Mouse (Mus musculus): ENCODE measurements at regions not wholly inside any gene's neighbourhood (a gene's known extent, or its start where the extent isn't known, plus 50 kb on each side); places are given as distances from the start of the nearest gene placed in this dataset.

DNA sequence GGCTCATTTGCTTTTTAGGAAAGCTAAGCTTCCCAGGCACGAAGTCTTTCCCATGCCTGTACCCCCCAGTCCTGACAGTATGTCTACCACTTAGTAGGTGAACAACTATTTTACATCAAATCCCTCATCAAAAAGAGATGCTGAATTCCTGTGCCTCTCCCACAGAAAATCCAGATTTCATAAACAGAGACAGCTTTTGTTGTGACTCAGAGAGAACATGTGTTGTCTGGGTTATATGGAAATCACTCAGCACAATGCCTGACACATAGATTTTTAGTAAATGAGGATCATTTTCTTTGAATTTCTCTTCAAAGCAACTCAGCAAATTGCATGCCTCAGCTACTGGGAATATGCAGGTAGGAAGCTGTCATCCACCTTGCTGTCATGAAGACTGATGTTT is 193.5 kb downstream of the Usp46 start:
- DNase-seq (ENCODE audit: low spot score in 2 of 2), result no peak

DNA sequence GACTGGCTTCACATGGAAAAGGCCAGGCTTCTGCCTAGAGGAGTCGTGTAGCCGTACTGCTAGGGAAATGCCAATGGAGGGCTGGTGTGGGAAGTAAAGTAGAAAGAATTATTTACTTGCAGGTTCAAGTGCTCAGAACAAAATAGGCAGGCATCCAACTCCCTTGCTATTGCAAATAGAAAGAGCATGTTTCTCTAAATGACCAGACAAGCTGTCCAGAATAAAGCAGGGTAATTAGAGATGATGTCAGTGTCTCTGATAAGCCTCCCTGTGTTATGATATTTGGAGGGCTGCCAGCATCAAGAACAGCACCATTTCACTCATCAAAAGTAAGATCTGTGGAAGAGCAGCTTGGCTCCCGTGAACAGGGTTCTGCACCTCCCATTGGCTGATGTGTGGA is 192.4 kb downstream of the Usp46 start:
- DNase-seq (ENCODE audit: low spot score in 2 of 2), result no peak

DNA sequence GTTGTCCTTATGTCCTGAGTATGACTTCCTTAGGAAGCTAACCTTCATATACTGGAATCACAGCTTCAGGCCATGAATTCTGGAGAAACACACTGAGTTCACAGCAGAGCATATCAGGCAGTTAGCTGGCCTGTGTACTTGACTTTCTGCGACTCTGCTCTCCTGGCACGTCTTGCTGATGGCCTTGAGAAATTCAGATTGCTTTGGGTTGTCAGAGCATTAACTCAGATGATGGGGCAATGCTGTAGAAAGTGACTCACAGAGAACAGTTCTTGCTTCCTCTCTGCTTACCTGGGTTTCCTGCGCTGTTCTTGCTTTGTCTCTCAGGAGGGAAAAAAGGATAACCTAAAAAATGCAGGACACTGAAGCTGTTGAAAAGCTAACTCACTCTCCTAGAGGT is 187.3 kb downstream of the Usp46 start:
- DNase-seq (ENCODE audit: low spot score in 2 of 2), result no peak

DNA sequence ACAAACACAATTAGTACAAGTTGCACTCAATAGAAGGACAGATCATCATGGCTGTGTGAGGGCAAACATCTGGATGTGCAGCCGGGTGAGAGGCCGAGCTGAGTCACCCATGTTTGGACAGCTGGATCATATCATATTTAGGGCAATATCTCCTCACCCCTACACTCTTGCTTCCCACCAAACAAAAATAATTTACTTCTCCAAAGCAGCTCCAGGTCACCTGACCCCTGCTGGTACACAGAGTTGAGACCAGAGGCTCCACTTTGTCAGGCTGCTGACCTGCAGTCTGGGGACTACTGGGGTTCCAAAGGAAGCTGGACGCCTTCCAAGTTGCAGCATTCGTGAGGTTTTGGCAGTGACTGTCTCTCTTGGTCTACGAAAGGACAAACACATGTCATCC is 186.3 kb downstream of the Usp46 start:
- no peak for DNase-seq (ENCODE audit: low spot score in 2 of 2)

DNA sequence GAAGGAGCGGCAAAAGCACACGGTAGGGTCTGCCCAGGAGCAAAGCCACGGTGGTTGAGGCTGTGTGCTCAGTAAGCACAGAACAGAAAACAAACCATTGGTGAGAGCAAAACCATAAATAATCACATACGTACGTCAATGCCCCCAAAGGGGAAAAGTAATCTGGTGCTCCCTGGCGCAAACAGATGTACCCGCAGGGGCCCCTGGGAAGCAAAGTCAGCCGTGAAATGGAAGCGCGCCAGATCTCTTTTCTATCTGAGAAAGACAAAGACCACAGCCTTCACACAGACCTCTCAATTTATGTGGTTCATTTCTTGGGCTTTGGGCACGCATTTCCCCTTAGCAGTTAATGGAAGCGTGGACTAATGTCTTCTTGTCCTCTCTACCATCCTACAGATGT is 183.2 kb downstream of the Usp46 start:
- no peak for DNase-seq (ENCODE audit: low spot score in 2 of 2)

DNA sequence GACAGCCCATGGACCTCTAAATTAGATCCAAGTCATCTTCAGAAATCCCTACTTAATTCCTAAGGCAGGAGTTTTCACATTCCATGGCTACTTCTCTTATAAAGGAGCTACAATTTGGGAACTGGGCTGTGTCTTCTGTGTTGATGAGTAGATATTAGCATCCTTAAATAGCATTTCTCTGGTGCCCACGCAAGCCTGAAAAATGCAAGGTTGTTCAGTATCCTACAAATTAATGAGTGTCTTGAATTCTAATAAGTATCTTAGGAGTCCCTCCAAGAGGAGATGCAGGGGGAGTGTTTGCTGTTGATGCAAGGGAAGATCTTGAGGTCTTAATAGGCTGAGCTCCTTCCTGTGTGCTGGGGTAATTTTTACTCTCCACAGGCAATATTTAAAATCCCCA is 182.5 kb downstream of the Usp46 start:
- DNase-seq (ENCODE audit: low spot score in 2 of 2), result no peak

DNA sequence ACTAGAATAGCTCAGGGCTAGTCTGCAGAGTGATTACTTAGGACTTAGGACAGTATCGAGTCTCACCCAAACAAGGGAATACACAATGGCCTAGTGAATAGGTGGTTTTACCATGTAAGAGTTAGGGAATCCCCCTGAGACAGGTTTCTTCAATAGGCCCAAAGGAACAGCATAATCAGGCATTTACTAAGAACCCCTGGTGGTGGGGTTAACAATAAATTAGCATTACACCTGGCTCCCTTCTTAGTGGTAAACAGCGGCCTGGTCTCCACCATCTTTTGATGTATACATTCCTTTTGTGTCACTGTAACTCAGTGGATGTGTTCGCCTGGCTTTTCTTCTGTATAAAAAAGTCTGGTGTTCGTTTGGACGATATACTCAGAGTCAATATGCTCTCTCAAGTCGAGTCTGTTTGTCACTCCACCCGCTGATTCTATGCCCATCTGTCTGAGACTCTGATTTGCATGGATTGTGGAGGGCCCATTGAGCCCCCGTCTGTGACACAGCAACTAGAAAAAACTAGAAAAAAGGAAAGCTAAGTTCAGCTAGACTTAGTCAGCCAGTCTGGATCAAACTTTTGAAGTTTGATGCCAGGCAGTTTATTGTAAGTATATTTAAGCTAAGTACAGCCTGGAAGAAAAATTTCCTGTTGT is 180.8 kb downstream of the Usp46 start:
- no peak for DNase-seq (ENCODE audit: low spot score in 2 of 2)

DNA sequence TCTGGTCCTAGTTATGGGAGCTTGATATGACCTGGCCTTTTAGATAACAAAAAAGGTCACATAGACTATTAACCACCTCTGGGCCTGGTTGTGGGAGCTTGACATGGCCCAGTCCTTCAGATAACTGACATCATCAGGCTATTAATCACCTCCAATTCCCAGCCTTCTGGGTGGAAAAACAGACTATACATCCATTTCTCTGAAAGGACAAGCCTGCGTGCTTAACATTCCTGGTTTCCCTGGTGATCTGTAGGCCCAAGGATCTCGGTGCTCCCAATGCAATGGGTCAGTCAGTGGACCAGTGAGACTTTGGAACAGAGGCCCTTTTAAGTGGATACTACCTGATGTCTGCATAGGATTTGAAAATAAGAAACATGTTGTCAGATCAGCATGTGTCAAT is 179.8 kb downstream of the Usp46 start:
- no peak for DNase-seq (ENCODE audit: low spot score in 2 of 2)

DNA sequence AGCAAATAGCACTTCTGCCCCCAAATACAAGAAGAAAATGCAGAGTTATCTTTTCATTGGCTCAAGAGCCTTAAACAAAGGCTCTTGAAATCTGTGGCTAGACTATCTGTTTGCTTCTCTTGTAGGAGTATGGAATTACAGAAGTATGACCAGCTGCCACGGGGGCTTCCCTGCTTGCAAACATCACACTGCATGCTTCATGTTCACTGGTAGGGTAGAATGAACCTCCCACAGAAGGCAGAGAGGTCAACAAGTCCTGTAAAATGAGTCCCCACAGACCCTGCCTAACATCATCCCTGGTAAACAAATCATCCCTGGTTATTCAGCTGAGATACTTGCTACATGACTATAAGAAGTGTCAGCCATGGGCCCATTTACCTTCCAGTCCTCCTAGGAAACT is 178.9 kb downstream of the Usp46 start:
- DNase-seq (ENCODE audit: low spot score in 2 of 2), result no peak

DNA sequence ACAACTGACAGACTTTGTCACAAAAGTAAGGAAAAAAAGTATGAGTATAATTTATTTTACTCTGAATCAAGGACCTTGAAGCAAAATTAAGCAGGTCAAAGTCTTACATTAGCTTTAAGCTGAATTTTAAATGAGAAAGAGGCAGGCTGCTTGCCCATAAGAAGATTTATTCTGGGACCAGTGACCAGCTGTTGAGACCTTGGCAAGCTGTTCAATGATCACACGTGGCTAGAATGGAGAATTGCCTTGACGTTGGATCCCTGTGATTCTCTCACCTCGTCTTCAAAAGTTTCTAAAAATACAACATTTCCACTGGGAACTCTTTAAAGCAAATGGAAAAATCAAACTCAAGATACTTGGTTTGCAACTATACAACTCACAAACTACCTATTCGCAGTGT is 177.3 kb downstream of the Usp46 start:
- DNase-seq (ENCODE audit: low spot score in 2 of 2), result no peak

DNA sequence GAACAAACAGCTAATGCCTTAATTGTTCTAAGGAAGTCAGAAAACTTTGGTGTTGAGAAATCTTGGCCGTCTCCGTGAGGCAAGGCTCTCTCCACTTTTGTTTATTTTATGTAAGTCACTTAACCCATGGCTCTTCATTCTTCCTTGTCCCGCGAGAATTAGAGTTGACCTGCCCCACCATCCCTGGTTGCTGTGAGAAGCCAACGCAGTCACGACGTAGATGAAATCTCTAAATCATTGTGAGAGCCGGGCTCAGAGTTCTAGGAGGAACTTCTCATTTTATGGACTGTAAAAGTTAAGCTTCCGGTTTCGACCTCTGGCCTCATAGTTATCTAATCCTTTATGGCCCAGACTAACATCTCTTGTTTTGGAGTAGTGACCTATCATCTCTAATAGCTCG is 176.6 kb downstream of the Usp46 start:
- DNase-seq (ENCODE audit: low spot score in 2 of 2), result no peak

DNA sequence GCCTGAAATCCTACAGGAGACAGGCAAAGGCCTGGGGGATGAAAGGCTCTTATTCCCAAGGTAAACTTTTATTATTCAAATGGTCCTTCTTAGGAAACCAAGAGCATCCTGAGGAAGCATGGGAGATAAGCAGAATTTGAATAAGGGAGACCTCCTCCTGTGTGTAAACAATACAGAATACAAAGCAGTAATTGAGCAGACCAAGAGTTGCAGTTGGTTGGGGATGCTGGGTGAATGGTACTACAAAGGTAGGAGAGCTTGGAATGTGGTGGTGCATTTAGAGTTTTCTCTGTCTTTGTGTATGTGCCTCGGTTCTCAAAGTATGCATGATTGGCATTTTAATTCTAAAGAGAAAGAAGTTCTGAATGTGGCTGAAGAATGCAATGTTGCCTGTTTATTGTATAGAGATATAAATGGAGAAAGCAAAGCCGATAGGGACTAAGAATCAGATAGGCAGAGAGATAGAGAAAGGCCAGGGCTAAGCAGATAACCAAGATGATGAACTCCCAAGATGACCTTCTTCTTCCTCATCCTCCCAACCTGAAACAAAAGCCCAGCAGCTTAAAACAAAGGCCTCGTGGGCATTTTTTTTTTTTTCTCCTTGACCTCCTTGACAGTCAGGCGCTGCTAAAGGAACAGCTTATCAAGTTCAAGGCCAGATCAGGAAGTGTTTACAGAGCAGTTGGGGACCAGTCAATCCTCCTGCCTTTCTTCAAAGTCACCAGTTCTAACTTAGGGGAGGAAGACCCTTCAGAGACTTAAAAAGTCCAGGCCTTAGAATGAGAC is 175.6 kb downstream of the Usp46 start:
- DNase-seq (ENCODE audit: low spot score in 2 of 2), result no peak

DNA sequence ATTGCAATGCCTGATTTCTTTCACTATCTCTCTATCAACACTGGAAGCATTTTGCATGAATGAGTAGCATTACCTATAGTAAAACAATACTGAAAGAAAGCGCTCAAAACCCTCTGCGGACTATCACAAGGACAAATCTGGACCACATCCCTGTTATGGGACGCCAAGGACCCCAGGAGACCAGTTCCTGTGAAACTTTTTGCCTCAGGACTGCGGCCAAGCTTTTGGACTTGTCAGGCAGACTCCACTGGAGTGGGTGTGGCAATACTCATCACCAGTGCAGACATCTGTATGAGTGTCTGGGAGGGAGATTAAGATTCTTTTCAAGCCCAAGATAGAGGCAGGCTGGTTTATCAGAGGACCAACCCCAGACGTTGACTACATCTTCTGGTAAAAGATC is 173.0 kb downstream of the Usp46 start:
- DNase-seq (ENCODE audit: low spot score in 2 of 2), result no peak

DNA sequence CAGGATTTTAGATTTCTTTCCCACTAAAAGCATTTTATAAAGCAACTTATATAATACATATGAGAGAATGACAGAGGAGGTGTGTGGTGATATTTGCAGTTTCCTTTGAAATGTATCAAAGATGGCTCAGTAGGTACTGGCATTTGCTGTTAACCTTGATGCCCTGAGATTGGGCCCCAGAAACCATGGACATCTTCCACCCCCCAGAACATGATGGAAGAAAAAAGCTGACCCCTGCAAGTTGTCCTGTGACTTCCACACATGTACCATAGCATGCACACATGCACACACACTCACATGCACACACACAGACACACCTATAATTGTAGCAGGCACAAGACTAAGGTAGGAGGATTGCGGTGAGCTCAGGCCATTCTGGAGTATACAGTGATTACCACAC is 171.4 kb downstream of the Usp46 start:
- no peak for DNase-seq (ENCODE audit: low spot score in 2 of 2)

DNA sequence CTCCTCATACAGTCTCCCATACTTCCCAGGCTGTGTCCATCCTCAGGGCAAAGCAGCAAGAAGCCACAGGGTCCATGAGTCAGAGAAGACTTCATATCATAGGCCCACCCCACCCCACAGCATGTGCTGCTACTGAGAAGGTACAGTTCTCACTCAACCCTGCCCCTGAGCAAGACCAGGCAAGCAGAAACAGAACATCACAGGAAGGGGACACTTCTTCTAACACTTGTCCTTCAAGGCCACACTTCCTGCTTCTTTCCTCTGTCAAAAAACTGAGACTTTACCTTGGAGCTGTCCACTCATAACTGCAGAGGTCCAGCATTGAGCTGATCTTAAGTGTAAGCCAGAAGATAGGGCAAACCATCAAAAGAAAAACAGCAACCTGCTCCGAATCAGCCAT is 166.6 kb downstream of the Usp46 start:
- DNase-seq (ENCODE audit: low spot score in 2 of 2), result no peak

DNA sequence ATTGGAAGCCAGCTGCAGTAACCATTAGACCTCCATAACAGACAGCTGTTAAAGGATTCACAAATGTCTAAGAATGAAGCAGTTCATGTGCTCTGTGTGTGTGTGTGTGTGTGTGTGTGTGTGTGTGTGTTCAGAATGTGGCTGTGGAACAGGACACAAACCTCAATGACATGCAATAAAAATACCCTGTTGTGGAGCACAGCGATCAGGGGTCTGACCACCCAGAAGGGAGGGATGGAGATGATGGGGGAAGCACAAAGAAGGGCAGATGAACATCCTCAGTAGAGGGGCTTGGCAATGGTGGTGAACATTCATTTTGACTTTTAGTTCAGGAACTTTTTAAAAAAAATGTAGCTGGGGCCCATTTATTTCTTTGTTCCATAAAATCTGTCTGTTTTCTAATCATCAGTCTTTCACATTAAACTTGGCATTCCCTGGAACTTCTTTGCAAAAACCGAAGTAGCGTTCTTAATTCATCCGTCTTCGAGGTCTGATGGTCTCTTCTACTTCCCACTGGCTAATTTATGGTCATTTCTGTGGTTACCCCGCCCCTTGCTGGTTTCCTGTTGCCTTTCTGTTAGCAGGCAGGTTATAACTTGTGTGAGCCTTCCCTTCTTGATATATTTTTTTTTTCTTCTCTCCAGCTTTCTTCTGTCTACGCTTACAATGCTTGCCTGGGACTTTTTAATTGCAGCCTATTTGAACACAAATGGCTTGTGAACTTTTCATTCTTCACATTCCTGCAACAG is 165.6 kb downstream of the Usp46 start:
- no peak for DNase-seq (ENCODE audit: low spot score in 2 of 2)

DNA sequence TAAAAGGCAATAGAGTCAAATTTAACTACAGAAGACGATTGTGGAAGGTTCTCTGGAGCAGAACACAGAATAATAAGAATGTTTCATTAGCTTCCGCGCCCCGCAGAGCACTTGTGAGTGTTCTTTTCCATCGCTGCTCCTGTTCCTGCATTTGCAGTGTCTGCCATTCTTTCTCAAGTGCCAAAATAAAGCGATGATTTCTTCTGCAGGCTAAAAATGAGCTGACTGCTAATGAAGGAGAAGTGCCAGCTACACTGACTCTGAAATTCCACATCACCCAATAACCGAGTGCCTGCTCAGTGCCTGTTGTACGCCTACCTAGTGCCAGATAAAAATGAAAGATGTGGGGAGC is 165.0 kb downstream of the Usp46 start:
- no peak for DNase-seq (ENCODE audit: low spot score in 2 of 2)

DNA sequence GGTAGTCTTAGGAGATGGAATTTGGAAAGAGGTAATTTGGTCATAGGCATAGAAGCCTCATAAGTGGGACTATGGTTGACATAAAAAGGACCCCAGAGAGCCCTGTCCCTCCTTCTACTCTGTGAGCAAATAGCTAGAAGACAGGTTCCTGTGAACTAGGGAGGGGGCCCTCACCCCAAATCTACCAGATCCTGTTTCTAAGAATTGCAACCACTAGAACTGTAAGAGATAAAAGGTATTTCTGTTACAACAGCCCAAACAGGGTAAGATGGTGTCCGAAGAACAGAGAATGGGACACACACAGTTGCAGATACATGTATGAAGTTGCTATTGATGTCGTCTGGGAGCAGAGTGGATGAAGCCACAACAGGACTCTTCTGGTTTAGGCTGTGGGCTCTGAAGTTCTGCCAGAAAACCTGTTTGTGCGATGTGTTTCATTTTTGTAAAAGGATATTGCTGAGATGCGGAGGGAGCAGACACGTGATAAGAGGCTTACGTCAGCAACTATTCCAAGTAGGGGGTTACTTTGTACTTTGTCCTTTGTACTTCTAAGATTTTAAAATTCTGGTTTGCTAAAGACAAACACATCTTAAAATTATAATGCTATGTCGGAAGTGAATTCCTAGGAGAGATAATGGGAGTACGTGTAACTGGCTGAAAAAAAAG is 164.0 kb downstream of the Usp46 start:
- no peak for DNase-seq (ENCODE audit: low spot score in 2 of 2)

DNA sequence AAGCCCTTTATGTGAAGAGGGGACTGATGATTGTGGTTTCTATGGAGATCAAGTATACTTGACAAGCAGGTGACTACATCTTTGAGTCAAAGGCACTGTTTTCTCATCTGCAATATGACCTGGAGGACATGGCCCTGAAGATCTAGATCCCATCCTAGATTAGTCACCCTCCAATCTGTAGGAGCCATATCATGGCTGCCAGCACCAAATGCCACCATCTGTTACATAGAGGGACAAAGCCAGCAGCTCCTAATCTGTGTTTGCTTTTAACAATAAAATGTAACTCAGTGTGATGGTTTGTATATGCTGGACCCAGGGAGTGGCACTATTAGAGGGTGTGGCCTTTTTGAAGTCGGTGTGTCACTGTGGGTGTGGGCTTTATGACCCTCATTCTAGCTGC is 156.1 kb downstream of the Usp46 start:
- no peak for DNase-seq (ENCODE audit: low spot score in 2 of 2)

DNA sequence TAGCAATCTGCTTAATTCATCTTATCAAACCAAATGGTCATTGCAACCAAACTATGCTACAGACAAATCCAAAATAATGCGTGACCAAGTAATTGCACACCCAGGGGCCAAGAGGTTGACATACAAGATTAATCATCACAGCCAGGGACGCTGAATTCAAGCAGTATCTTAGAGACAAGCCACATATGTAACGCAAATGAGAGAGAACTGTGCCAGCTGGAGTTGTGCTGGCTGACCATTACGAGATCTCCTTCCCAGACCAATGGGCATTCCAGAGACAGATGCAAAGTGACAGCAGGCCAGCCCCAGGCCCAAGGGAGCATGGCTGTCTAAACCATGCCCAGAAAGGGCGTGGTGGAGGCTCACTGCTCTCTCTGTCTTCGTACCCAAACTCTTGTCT is 155.1 kb downstream of the Usp46 start:
- DNase-seq (ENCODE audit: low spot score in 2 of 2), result no peak

DNA sequence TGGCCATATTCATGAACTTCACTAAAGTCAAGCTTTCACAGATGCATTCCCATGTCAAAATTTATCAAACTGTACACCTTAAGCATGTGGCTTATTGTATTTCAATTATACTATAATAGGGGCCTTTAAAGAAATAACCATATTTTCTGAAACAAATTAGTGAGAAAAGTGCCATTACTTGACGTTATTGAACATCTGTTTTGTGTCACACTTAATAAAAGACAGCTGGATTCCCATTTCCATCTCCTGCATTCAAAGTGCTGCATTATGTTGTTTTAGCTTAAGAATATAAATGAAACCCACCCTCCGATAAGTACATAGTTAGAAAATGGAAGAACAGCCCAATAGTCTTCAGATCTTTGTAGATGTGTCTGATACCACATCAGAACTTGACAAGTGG is 150.2 kb downstream of the Usp46 start:
- DNase-seq (ENCODE audit: low spot score in 2 of 2), result no peak

DNA sequence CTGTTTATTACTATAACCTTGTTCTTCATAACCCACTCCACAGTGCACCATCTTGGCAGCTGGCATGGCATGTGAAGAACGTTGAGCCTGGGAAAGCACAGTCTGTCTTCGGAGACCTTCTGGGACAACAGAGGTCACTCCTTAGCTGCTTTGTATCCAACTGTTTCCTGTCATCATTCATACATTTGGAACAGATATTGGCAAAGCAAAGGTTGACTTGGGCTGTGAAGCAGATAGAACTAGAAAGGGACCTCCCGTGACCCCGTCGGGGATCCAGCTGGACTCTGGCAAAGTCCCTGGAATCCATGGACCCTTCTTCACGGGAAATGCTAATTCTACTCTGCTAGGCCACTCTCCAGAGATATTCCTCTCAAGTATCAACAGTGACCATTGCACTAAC is 148.3 kb downstream of the Usp46 start:
- DNase-seq (ENCODE audit: low spot score in 2 of 2), result no peak

DNA sequence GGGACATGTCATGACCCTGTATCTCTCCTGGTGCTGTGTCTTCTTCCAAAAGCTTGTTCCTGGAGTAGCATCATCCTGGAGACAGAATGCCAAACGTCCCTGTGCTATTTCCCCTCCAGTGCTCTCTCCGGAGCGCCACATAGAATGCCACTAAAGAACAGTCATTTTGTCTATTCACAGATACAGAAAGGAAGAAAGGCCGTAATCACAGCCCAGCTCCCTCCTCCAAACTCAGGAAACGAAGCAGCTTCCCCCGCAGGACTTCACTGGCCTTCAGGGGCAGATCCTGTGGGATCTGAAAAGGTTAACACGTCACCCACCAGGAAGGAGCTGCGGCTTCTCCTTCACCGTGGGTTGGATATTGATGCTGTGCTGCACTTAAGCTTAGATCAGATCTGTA is 140.7 kb downstream of the Usp46 start:
- no peak for DNase-seq (ENCODE audit: low spot score in 2 of 2)

All from frontal cortex, postnatal 25 days (tissue).